Mouse (Mus musculus) left cerebral cortex, postnatal 36 days (tissue): ENCODE data around the gene Tmem54. TPM values are rescaled to one million over a fixed set of nuclear protein-coding genes. Genes with fewer than 3 reads are reported as not detected.
A peak's percentile ranks its signal among the peaks of the same experiment; 100 is the strongest.

Experiments
- DNase-seq, 2 experiments: peaks; one replicate each; pipeline ENCODE4 v3.0.0; 2021 to 2022; ENCODE audit warnings: low spot score in 2 of 2, mixed read lengths in 1 of 2
- intact Hi-C: fragments of 180-260 bp; cut with DNase I; formaldehyde crosslinking; loops from one replicate; pipeline ENCODE4 v1.15.1; 2025
- total RNA-seq, 2 experiments: library from RNA; stranded (reverse); gene quantifications; 2 replicates each; pipeline ENCODE4 v1.2.3; 2021

The Tmem54 gene
- not detected for total RNA-seq

- DNase-seq = no peak
- intact Hi-C loops = no loop called here
Measured at GRCm38 (mm10) chr4:129105356-129105755, at the start of gene Tmem54. Tmem54 (plus strand) TSS chr4:129105548.

GRCm38 (mm10) chr4:129055562-129055961 is 49.8 kb upstream of the Tmem54 start:
- intact Hi-C loops = no loop called here

GRCm38 (mm10) chr4:129057533-129058206 is 47.7 kb upstream of the Tmem54 start:
- peak; percentile 96 to 97 for DNase-seq
- intact Hi-C loops = no loop called here

More at GRCm38 (mm10) chr4:129055562-129055961, 49.8 kb upstream of the Tmem54 start:
- no peak for DNase-seq

- DNase-seq = peak in 1 of 2 experiments; percentile 58
- intact Hi-C loops = no loop called here
Measured at GRCm38 (mm10) chr4:129058207-129059092, 46.9 kb upstream of the Tmem54 start, which contains the start of gene Rnf19b. Rnf19b (plus strand) TSS chr4:129058271.

- no peak for DNase-seq
Measured at GRCm38 (mm10) chr4:129059125-129059551, 46.2 kb upstream of the Tmem54 start.

GRCm38 (mm10) chr4:129059922-129060321 is 45.4 kb upstream of the Tmem54 start:
- no peak for DNase-seq
- intact Hi-C loops = no loop called here

More at GRCm38 (mm10) chr4:129059125-129059551, 46.2 kb upstream of the Tmem54 start:
- intact Hi-C loops = no loop called here

- intact Hi-C loops = no loop called here
- no peak for DNase-seq
Measured at GRCm38 (mm10) chr4:129061486-129061885, 43.9 kb upstream of the Tmem54 start.

GRCm38 (mm10) chr4:129062281-129063075 is 42.9 kb upstream of the Tmem54 start:
- no peak for DNase-seq
- intact Hi-C loops = no loop called here

- DNase-seq = no peak
- intact Hi-C loops = no loop called here
Measured at GRCm38 (mm10) chr4:129065688-129066236, 39.6 kb upstream of the Tmem54 start.

GRCm38 (mm10) chr4:129067638-129068415 is 37.5 kb upstream of the Tmem54 start:
- intact Hi-C loops = no loop called here
- no peak for DNase-seq

- intact Hi-C loops = no loop called here
Measured at GRCm38 (mm10) chr4:129068848-129069247, 36.5 kb upstream of the Tmem54 start.

GRCm38 (mm10) chr4:129079126-129079525 is 26.2 kb upstream of the Tmem54 start:
- intact Hi-C loops = no loop called here

More at GRCm38 (mm10) chr4:129068848-129069247, 36.5 kb upstream of the Tmem54 start:
- no peak for DNase-seq

GRCm38 (mm10) chr4:129081041-129081440 is 24.3 kb upstream of the Tmem54 start:
- intact Hi-C loops = loop anchor here (5.0 kb wide), 2 partner anchors 124 to 174 kb away; no protein-coding TSS in a partner anchor
- no peak for DNase-seq

More at GRCm38 (mm10) chr4:129079126-129079525, 26.2 kb upstream of the Tmem54 start:
- no peak for DNase-seq

- intact Hi-C loops = loop anchor here (5.0 kb wide), 2 partner anchors 124 to 174 kb away; no protein-coding TSS in a partner anchor
- no peak for DNase-seq
Measured at GRCm38 (mm10) chr4:129081512-129081911, 23.8 kb upstream of the Tmem54 start.

- intact Hi-C loops = loop anchor here (5.0 kb wide), 2 partner anchors 125 to 175 kb away; no protein-coding TSS in a partner anchor
- DNase-seq = no peak
Measured at GRCm38 (mm10) chr4:129081939-129082338, 23.4 kb upstream of the Tmem54 start.

GRCm38 (mm10) chr4:129082379-129083115 is 22.8 kb upstream of the Tmem54 start:
- peak; percentile 34 to 52 for DNase-seq
- intact Hi-C loops = loop anchor here (5.0 kb wide), 2 partner anchors 125 to 175 kb away; no protein-coding TSS in a partner anchor

- intact Hi-C loops = loop anchor here (5.0 kb wide), 2 partner anchors 128 to 178 kb away; no protein-coding TSS in a partner anchor
- DNase-seq = no peak
Measured at GRCm38 (mm10) chr4:129084896-129085295, 20.5 kb upstream of the Tmem54 start.
